Mouse (Mus musculus) heart, adult 2 months (tissue): ENCODE results near the gene Zfp354b. TPM values are rescaled to one million over a fixed set of nuclear protein-coding genes. Genes with fewer than 3 reads are reported as not detected.

Experiments used
- DNase-seq, 2 experiments: peaks; one replicate each; pipeline ENCODE4 v3.0.0; 2021
- H3K27ac ChIP-seq: fragments of 200-600 bp; 2 replicates; pipeline ENCODE4 v1.8.1; 2022
- H3K27me3 ChIP-seq: fragments of 200-500 bp; 2 replicates; pipeline ENCODE4 v1.6.1; 2012; ENCODE audit warnings: mild to moderate bottlenecking, low read length, inconsistent platforms, mixed read lengths; ENCODE audit not compliant: control insufficient read depth, insufficient read depth
- H3K36me3 ChIP-seq: fragments of 200-500 bp; 2 replicates; pipeline ENCODE4 v1.6.1; 2012; ENCODE audit warnings: low read length, inconsistent platforms; ENCODE audit not compliant: control insufficient read depth, insufficient read depth
- H3K4me1 ChIP-seq: fragments of 200-500 bp; 2 replicates; pipeline ENCODE4 v1.6.1; 2011; ENCODE audit warnings: low read length; ENCODE audit not compliant: control insufficient read depth, insufficient read depth
- H3K4me3 ChIP-seq: fragments of 200-600 bp; 2 replicates; pipeline ENCODE4 v1.8.1; 2022
- H3K79me2 ChIP-seq: fragments of 200-500 bp; replicated peaks from 2 replicates; pipeline ENCODE4 v1.6.1; 2012; ENCODE audit warnings: mild to moderate bottlenecking, inconsistent platforms, low read length, moderate library complexity, mixed read lengths; ENCODE audit not compliant: control insufficient read depth, insufficient read depth
- H3K9ac ChIP-seq: fragments of 200-500 bp; 2 replicates; pipeline ENCODE4 v1.6.1; 2012; ENCODE audit warnings: low read depth, mild to moderate bottlenecking, control low read depth, inconsistent platforms, low read length, mixed read lengths
- CTCF ChIP-seq: fragments of 200-600 bp; IDR thresholded peaks from 2 replicates; pipeline ENCODE4 v1.8.1; 2022; ENCODE audit warnings: antibody characterized with exemption, mild to moderate bottlenecking, moderate library complexity
- EP300 ChIP-seq: fragments of 200-500 bp; IDR thresholded peaks from 2 replicates; pipeline ENCODE4 v1.6.1; 2011; ENCODE audit warnings: low read depth, low read length, control low read depth; ENCODE audit not compliant: insufficient read depth
- POLR2A ChIP-seq: fragments of 200-500 bp; IDR thresholded peaks from 2 replicates; pipeline ENCODE4 v1.6.1; 2011; ENCODE audit warnings: mild to moderate bottlenecking, low read depth, low read length, control low read depth; ENCODE audit not compliant: insufficient read depth
- WGBS: fragments of 180-500 bp; shearing (Covaris S2); methylation state at CpG from one replicate; pipeline ENCODE4 v1.1.7; 2018; 5-methylcytosine and 5-hydroxymethylcytosine counted together
- intact Hi-C: fragments of 180-260 bp; cut with DNase I; formaldehyde crosslinking; loops from one replicate; pipeline ENCODE4 v1.15.1; 2025
- polyA plus RNA-seq: library from polyadenylated mRNA; depleted of rRNA; stranded (reverse); fragments of >200 nt; gene quantifications from 2 replicates; pipeline ENCODE4 v1.2.3, GENCODE M21; 2012
- total RNA-seq, 2 experiments: library from RNA; stranded (reverse); gene quantifications; 2 replicates each; pipeline ENCODE4 v1.2.3; 2021

Zfp354b gene
- total and polyA plus RNA-seq, 3 experiments: 0.45 to 1.3 (median 1.3) TPM

DNA sequence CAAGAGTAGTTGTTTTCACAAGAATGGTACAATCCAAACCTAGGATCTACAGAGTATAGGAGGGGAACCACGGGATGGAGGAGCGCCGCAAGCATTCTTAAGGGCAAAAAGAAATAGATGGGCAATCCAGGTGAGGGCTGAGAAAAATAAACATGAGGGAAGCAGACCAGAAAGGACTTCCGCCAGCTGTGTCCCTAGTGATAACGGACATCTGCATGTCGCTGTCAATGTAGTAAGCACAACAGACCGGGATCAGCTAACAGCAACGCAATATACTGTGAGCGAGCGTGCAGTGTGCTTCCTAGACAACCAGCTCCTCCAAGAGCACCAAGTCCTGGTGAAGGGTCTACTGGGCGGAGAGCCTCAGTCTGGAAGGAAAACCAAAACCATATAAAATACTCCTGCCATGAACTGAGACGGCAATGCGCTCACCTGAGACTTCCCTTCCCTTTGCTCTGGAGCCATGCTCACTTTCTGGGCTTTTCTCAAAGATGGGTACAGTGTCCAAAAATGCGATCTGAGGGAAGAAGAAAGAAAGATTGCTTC, 891 bp downstream of the Zfp354b start:
- 16% methylated on average over 14 of the region's 14 CpGs for WGBS
- intact Hi-C loops: loop anchor here (1.0 to 5.0 kb wide), 4 partner anchors 14 to 127 kb away; partner anchors contain the start of genes Zfp2, Zfp354a and Zfp454
- TF ChIP-seq POLR2A: no peak
- Histone ChIP-seq H3K27me3 (no peaks in the 10 kb centered on the region), H3K27ac (no peak overlapping the region; the same call in 1 of the 2 replicates), H3K4me3 (peak overlapping the region; percentile 84), H3K4me1 (peaks cover 2% of the 10 kb centered on the region; the same call in 1 of the 2 replicates), H3K9ac (peak overlapping the region; percentile 88), H3K79me2 (no peaks in the 10 kb centered on the region), H3K36me3 (no peaks in the 10 kb centered on the region)
- no peak for DNase-seq

DNA sequence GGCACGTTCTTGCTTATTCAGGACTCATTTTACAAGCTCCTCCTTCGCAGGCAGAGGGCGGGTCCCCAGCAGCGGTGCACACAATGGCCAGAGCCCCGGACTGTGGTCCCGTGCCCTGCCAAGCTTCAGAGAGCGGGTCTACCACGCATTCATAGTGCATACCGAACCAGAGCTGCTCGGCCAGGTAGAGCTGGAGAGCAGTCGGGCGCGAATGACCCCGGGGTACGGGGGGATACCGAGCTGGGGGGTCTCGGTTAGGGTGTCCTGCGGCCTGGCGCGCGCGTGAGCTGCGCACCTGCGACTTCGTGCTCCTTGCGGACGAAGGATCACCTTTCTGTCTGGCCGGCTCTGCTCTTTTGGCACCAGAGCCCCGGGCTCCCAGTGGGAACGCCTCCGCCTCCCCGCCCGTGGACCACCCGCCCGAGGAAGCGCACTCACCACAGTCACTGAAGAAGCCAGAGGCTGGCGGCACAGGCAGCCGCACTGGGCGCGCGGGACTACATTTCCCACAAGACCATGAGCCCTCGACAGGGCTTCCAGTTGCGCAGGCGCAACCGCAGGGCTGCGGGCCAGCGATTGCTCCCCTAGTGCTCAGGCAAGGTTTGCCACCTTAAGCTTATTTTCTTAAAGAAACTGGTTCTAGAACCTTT, 15.6 kb downstream of the Zfp354b start, which contains the start of gene Zfp2:
Gene Zfp2 (minus strand): TSS at position 495 of the 650 bp plus-strand sequence.
- TF ChIP-seq CTCF (peak; percentile 86), POLR2A (peak; percentile 56), EP300 (no peak)
- Histone ChIP-seq H3K27ac (peak within 1 kb of the TSS; percentile 83), H3K9ac (peak within 1 kb of the TSS; percentile 80), H3K27me3 (no peaks in the 10 kb centered on the region), H3K36me3 (no peaks in the 10 kb centered on the region), H3K4me3 (peak within 1 kb of the TSS; percentile 92), H3K4me1 (no peaks in the 10 kb centered on the region), H3K79me2 (0 out of 2 replicates have a peak, but pooled peaks cover 2% of the 10 kb centered on the region)
- intact Hi-C loops: loop anchor here (1.0 to 5.0 kb wide), 4 partner anchors 12 to 88 kb away; partner anchors contain the start of genes Zfp354b, Zfp354c and Zfp879
- peak; percentile 89 to 93 for DNase-seq
- WGBS: under 1% methylated on average over 47 of the region's 47 CpGs

DNA sequence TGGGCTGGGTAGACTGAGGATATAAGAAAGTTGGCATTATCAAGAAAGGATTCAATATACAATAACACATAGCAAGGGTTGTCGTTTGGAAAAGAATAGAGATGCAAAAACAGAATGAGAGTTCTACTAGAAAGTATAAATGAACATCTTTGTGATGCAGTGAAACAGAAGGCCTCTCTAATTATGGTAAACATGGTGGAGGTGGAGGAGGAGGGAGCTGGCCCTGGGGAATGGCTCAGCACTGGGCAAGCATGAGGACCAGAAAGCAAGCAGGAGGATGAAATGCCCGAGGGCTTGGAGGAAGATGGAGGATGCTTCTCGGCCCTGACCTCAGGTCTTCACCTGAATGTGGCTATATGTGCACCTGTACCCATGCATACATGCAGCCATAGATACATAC, 17.0 kb downstream of the Zfp354b start:
- Histone ChIP-seq H3K4me3 (no peak overlapping the region), H3K4me1 (no peaks in the 10 kb centered on the region), H3K9ac (no peak overlapping the region), H3K79me2 (0 out of 2 replicates have a peak, but pooled peaks cover 2% of the 10 kb centered on the region), H3K36me3 (no peaks in the 10 kb centered on the region), H3K27me3 (no peaks in the 10 kb centered on the region), H3K27ac (no peak overlapping the region)
- no peak for TF ChIP-seq CTCF
- no peak for TF ChIP-seq POLR2A
- no peak for TF ChIP-seq EP300
- no peak for DNase-seq
- intact Hi-C loops: no loop called here
- WGBS: 90% methylated on average over 3 of the region's 3 CpGs

DNA sequence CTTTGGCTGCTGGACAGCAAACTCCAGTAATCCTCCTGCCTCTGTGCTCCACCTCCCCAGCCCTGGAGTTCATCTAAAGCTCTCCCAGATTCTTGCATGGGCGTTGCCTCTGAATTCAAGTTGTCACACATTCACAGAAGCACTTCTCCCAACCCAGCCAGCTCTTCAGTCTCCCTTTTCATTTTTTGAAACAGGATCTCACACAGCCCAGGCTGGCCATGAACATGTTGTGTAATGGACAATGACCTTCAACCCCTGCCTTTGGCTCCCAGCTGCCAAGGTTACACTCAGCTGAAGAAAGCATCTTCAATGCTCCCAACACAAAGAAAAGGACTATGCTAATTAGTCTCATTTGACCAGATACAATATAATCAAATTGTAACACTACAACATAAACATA, 18.1 kb downstream of the Zfp354b start:
- no peaks in the 10 kb centered on the region for H3K27me3 ChIP-seq
- no peak for TF ChIP-seq POLR2A
- TF ChIP-seq EP300: no peak
- TF ChIP-seq CTCF: no peak
- no peaks in the 10 kb centered on the region for H3K36me3 ChIP-seq
- H3K9ac ChIP-seq: no peak overlapping the region
- DNase-seq: no peak
- no peak overlapping the region for H3K4me3 ChIP-seq
- no peak overlapping the region for H3K27ac ChIP-seq
- no peaks in the 10 kb centered on the region for H3K4me1 ChIP-seq
- intact Hi-C loops: no loop called here
- H3K79me2 ChIP-seq: 0 out of 2 replicates have a peak, but pooled peaks cover 2% of the 10 kb centered on the region
- 77% methylated on average over 1 of the region's 1 CpGs for WGBS

DNA sequence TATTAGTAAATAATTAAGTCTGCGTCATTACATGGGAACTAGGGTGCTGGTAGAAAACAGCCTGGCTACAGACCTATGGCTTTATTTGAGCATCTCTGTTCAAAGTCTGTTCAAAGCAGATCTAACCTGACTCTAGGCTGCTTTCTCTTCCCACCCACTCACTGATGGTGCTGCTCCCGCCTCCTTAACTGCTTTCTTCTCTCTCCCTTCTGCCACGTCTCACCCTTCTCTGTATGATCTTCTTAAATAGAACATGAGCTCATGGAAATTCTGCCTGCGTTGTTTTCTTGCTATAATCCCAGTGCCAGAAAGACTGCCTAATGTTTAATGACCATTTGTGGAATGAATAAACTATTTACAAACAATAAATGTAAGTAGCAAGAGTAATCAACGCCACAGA, 23.3 kb downstream of the Zfp354b start:
- no peak for DNase-seq
- no peak overlapping the region for H3K4me3 ChIP-seq
- no peak overlapping the region for H3K9ac ChIP-seq
- intact Hi-C loops: no loop called here
- no peak for TF ChIP-seq CTCF
- no peak for TF ChIP-seq POLR2A
- no peak for TF ChIP-seq EP300
- WGBS: 89% methylated on average over 5 of the region's 5 CpGs
- no peaks in the 10 kb centered on the region for H3K36me3 ChIP-seq
- no peaks in the 10 kb centered on the region for H3K79me2 ChIP-seq
- no peaks in the 10 kb centered on the region for H3K27me3 ChIP-seq
- no peak overlapping the region for H3K27ac ChIP-seq
- no peaks in the 10 kb centered on the region for H3K4me1 ChIP-seq

DNA sequence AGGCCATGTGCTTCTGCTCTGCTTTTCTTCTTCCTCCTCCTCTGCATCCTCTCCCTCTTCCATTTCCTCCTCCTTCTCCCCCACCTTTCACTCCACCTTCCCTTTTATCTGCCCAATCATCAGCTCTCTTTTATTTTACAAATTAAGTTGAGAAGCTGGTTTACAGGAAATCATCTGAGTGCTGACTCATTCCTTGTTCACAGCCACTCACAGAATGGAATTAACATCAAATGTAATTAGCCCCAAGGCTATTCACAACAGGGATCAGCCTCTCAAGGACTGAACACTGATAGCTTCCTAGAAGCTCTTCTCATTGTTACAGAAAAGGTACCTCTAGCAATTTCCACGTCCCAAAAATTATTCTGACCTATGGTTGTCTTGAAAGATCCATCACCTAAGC, 34.1 kb downstream of the Zfp354b start:
- Histone ChIP-seq H3K27ac (no peak overlapping the region), H3K79me2 (no peaks in the 10 kb centered on the region), H3K9ac (no peak overlapping the region), H3K27me3 (no peaks in the 10 kb centered on the region), H3K4me3 (no peak overlapping the region), H3K4me1 (no peaks in the 10 kb centered on the region), H3K36me3 (no peaks in the 10 kb centered on the region)
- TF ChIP-seq EP300: no peak
- TF ChIP-seq CTCF: no peak
- no peak for TF ChIP-seq POLR2A
- 72% methylated on average over 1 of the region's 1 CpGs for WGBS
- intact Hi-C loops: no loop called here
- DNase-seq: no peak
